Comparison of ENCODE assay signal across 8 mouse cellular contexts in the genomic region with DNA sequence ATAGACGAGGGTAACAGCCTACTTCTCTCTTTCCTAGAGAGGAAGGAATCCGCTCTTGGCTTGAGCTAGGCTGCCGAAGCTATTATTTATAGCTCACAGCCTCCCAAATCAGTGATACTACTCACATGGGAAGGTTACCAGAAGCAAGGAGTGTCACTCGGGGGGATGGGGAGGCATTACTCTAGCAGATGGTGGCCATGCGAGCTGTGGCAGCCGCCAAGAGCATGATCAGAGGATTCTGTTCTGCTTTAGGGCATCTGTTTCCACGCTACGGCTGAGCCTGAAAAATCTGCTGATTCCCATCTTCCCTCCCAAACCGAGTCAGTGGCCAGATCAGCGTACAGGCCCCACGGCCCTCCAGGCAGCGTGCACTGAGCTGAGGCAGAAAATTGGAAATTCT.
DNase-seq lines count a peak whose midpoint lies in the region; ATAC-seq and TF ChIP-seq lines count a peak whose summit lies in the region.

No protein-coding gene starts in this region.

- H3K27me3 ChIP-seq in liver, embryonic 11.5 days (replicated peaks; ENCODE audit: control insufficient read depth, insufficient read depth, low read length), result no peaks in the 10 kb centered on the region
- no peaks in the 10 kb centered on the region for H3K27me3 ChIP-seq in hindbrain, postnatal 0 days (ENCODE audit: insufficient read depth, low read length)
- no peaks in the 10 kb centered on the region for H3K27me3 ChIP-seq in stomach, embryonic 16.5 days (ENCODE audit: control insufficient read depth, insufficient read depth, low read length)
- no peaks in the 10 kb centered on the region for H3K27me3 ChIP-seq in liver, postnatal 0 days (ENCODE audit: insufficient read depth, low read length)

- H3K4me1 ChIP-seq in liver, embryonic 11.5 days (replicated peaks; ENCODE audit: control insufficient read depth, insufficient read depth, low read length), result no peaks in the 10 kb centered on the region
- H3K4me1 ChIP-seq in hindbrain, postnatal 0 days (ENCODE audit: insufficient read depth, low read length), result no peaks in the 10 kb centered on the region
- H3K4me1 ChIP-seq in stomach, embryonic 16.5 days (ENCODE audit: control insufficient read depth, insufficient read depth, low read length), result no peaks in the 10 kb centered on the region
- H3K4me1 ChIP-seq in liver, postnatal 0 days (ENCODE audit: insufficient read depth), result peaks cover 3% of the 10 kb centered on the region; the same call in 1 of the 2 replicates

- H3K9ac ChIP-seq in liver, embryonic 11.5 days (ENCODE audit: low read depth, low read length), result no peak overlapping the region
- H3K9ac ChIP-seq in hindbrain, postnatal 0 days (replicated peaks; ENCODE audit: low read length), result no peak overlapping the region
- no peak overlapping the region for H3K9ac ChIP-seq in stomach, embryonic 16.5 days (ENCODE audit: low read length)
- H3K9ac ChIP-seq in liver, postnatal 0 days (replicated peaks), result no peak overlapping the region

- no peak overlapping the region for H3K27ac ChIP-seq in liver, embryonic 11.5 days (ENCODE audit: low read depth, low read length)
- peak overlapping the region; percentile 45; the same call in 1 of the 2 replicates for H3K27ac ChIP-seq in hindbrain, postnatal 0 days
- peak overlapping the region; percentile 66; the same call in 1 of the 2 replicates for H3K27ac ChIP-seq in stomach, embryonic 16.5 days (ENCODE audit: low read length)
- no peak overlapping the region for H3K27ac ChIP-seq in liver, postnatal 0 days (ENCODE audit: low read depth)

- 40% methylated on average over 12 of the region's 12 CpGs for WGBS in liver, embryonic 11.5 days
- WGBS in hindbrain, postnatal 0 days, result 45% methylated on average over 12 of the region's 12 CpGs
- WGBS in stomach, embryonic 16.5 days, result 34% methylated on average over 12 of the region's 12 CpGs
- 45% methylated on average over 12 of the region's 12 CpGs for WGBS in liver, postnatal 0 days (ENCODE audit: insufficient replicate concordance)

- no peak overlapping the region for H3K4me3 ChIP-seq in liver, embryonic 11.5 days (ENCODE audit: low read depth, low read length)
- no peak overlapping the region for H3K4me3 ChIP-seq in hindbrain, postnatal 0 days (ENCODE audit: low read length)
- H3K4me3 ChIP-seq in stomach, embryonic 16.5 days (replicated peaks; ENCODE audit: low read length), result no peak overlapping the region
- H3K4me3 ChIP-seq in liver, postnatal 0 days (ENCODE audit: low read depth, low read length), result no peak overlapping the region

- TF ChIP-seq CTCF in hindbrain, postnatal 0 days (IDR thresholded peaks at IDR 0.05; ENCODE audit: low read depth), result no peak
- no peak for TF ChIP-seq CTCF in liver, postnatal 0 days (IDR thresholded peaks at IDR 0.05; ENCODE audit: low read depth)

- DNase-seq in liver, result peak; percentile 18
- no peak for DNase-seq in liver, embryonic 11.5 days (ENCODE audit: low spot score)
- peak; percentile 95 to 96 for DNase-seq in cerebellum, postnatal 10 days
- peak; percentile 77 for DNase-seq in gastrocnemius, postnatal 25 days
- DNase-seq in hindbrain, postnatal 0 days (ENCODE audit: low spot score), result peak; percentile 84
- DNase-seq in liver, postnatal 0 days, result no peak

- no peaks in the 10 kb centered on the region for H3K36me3 ChIP-seq in liver, embryonic 11.5 days (ENCODE audit: control insufficient read depth, insufficient read depth, low read length)
- no peaks in the 10 kb centered on the region for H3K36me3 ChIP-seq in hindbrain, postnatal 0 days (ENCODE audit: insufficient read depth, low read length)
- no peaks in the 10 kb centered on the region for H3K36me3 ChIP-seq in stomach, embryonic 16.5 days (ENCODE audit: control insufficient read depth, insufficient read depth, low read length)
- H3K36me3 ChIP-seq in liver, postnatal 0 days (replicated peaks; ENCODE audit: insufficient read depth, low read length), result no peaks in the 10 kb centered on the region

- H3K9me3 ChIP-seq in liver, embryonic 11.5 days (ENCODE audit: control insufficient read depth, low read length), result no peaks in the 10 kb centered on the region
- no peaks in the 10 kb centered on the region for H3K9me3 ChIP-seq in hindbrain, postnatal 0 days (ENCODE audit: low read length)
- no peaks in the 10 kb centered on the region for H3K9me3 ChIP-seq in stomach, embryonic 16.5 days (replicated peaks; ENCODE audit: control insufficient read depth, low read length)
- no peaks in the 10 kb centered on the region for H3K9me3 ChIP-seq in liver, postnatal 0 days (ENCODE audit: low read length)

- H3K4me2 ChIP-seq in liver, embryonic 11.5 days, result no peak overlapping the region
- H3K4me2 ChIP-seq in hindbrain, postnatal 0 days (ENCODE audit: low read depth, low read length), result peak overlapping the region; percentile 37; the same call in 1 of the 2 replicates
- 0 out of 2 replicates have a peak overlapping the region, but pooled peaks have one; percentile 21 for H3K4me2 ChIP-seq in stomach, embryonic 16.5 days (ENCODE audit: low read depth, low read length)
- no peak overlapping the region for H3K4me2 ChIP-seq in liver, postnatal 0 days (ENCODE audit: low read depth, low read length)

- TF ChIP-seq EP300 in liver, postnatal 0 days (IDR thresholded peaks at IDR 0.05; ENCODE audit: low read depth), result no peak

- no peak for ATAC-seq in liver, embryonic 11.5 days (replicated peaks; ENCODE audit: low FRiP score)
- peak; percentile 94 for ATAC-seq in hindbrain, postnatal 0 days
- ATAC-seq in megakaryocyte, adult 5-6 weeks (ENCODE audit: poor library complexity, severe bottlenecking), result peak; percentile 10
- peak; percentile 68 for ATAC-seq in stomach, embryonic 16.5 days (ENCODE audit: insufficient read depth, low FRiP score)
- no peak for ATAC-seq in liver, postnatal 0 days

Comparison
In these comparisons a context has a peak if more than half of its experiments do, and no peak if none do; other contexts are left out.
1. DNase-seq: peak in liver (single experiment), cerebellum, postnatal 10 days (2 of 2), gastrocnemius, postnatal 25 days (single experiment) and hindbrain, postnatal 0 days (single experiment); none in liver, embryonic 11.5 days (single experiment) and liver, postnatal 0 days (single experiment).
2. ATAC-seq: peak in hindbrain, postnatal 0 days (single experiment), megakaryocyte, adult 5-6 weeks (single experiment) and stomach, embryonic 16.5 days (single experiment); none in liver, embryonic 11.5 days (single experiment) and liver, postnatal 0 days (single experiment).
3. H3K27ac ChIP-seq: peak in hindbrain, postnatal 0 days (single experiment) and stomach, embryonic 16.5 days (single experiment); none in liver, embryonic 11.5 days (single experiment) and liver, postnatal 0 days (single experiment).
4. H3K4me2 ChIP-seq: peak in hindbrain, postnatal 0 days (single experiment) and stomach, embryonic 16.5 days (single experiment); none in liver, embryonic 11.5 days (single experiment) and liver, postnatal 0 days (single experiment).